Mouse (Mus musculus): ENCODE results near the gene Ssbp4.
A peak's percentile ranks its signal among the peaks of the same experiment; 100 is the strongest.

Ssbp4 gene

DNA sequence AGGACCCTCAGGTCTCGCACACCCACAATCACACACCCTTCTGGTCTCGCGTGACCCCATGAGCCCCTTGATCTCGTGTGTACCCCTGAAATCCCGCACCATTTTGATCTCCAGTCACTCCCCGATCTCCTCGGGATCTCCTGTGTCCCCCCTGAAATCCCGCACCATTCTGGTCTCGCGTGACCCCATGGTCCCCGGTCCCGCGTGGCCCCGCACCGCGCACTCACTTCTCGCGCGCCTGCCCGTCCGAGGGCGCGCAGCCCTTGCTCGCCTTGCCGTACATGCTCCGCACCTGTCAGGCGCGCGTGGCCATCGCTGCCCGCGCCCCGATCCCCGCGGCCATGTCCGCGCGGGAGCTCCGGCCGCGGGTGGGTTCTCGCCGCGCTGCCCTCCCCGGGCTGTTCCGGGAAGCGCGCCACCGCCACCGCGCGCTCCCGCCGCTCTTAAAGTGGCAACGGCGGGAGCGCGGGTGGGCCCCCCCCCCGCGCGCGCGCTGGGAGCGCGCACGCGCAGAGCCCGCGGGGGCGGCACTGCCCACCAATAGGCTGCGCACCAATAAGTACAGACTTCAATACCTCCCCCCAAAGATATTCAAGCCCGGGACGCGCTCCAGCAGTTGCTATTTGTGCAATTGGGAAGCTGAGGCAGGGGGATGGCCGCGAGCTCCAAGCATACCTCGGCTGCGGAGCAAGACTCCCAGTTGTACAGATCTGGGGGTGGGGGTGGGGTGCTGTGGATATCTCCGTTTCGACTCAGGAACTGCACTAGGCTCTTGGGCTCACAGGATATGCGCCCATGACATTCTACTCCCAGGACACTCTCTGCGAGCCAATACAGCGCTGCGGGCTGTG is 549 bp downstream of the Ssbp4 start:
- no peak for DNase-seq (ENCODE audit: low spot score in 2 of 2)

DNA sequence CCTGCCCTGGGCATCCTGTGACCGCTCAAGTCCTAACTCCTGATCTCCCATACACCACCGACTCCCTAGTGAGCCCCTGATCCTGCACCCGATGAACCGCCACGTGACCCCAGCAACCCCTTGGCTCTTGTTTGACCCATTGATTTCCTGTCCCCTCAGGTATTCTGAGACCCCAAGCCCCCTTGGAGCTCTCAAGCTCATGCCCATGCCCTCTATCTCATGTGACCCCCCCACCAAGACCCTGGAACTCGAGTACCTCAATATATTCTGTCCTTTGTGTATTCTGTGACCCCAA is 1.1 kb downstream of the Ssbp4 start:
- DNase-seq (ENCODE audit: low spot score in 2 of 2) = no peak

DNA sequence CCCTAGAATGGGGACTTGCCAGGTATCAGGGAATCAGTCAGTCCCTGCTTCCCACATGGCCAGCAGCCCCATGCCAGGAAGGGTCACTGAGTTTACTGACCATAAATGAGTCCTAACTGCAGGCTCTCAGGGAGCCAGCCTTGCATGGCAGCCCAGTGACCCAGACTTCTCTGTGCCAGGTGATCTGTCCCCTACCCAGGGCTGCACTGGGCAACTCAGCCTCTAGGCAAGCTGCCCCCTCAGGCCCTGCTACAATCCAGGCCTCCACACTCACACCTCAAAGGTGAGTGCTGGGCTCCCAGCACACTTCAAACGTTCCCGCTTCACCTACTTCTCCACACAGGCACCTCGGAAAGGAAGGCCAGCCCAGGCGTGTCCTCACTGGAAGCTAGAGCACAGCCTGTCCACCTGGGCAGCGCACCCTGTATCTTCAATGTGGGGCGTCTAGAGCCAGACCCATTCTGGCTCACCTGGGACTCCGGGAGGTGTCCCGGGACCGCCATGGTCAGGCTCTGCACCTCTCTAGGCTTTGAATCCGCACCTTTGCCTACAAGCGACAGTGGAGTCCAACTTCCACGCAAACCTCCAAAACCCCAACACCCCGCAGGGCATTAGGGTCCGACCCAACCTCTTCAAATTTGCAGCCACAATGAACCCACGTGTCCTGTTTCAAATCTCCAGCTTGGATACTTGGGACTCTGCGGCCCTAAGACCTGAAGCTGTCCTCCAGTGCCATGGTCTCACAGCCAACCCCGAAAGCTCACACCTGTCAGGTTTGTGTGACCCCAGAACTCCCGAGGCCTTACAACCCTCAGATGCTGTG is 1.7 kb downstream of the Ssbp4 start:
- DNase-seq (ENCODE audit: low spot score in 2 of 2) = no peak

DNA sequence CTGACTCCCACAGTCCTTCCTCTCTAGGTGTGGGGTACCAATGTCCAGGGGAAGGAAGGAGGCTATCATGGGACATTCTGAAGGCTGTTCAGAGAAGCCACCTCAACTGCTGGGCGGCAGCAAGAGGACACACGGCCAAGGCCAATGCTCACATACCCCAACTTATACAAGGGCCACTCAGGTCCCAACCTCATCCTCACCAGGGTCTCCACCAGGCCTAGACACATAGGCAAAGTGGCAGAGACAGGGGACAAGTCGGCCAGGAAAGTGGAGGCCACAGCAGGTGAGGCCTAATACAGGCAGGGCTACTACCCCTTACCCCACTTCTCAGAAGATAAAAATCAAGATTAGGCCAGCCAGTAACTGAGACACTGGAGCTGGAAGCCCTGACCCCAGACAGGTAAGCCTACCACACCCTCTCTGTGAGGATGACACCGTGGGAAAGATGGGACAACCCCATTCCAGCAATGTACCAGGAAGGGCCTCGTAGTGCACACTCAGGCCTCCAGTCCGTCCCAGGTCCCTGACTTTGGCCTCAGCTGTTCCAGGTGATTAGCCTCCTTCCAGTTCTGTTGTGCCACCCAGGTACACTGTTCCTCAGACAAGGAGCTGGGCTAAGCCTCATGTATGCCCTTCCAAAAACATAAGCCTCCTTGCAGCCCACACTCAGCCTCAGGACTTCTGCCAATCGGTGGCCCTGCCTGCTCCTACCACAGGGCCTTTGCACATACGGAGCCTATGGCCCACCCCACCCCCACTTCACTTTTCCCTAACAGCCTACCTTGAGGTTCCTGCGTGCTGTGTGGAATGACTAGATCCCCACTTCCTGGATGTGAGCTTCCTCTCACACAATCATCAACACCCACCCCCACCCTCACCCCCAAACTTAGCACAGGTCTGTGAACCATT is 2.5 kb downstream of the Ssbp4 start:
- DNase-seq (ENCODE audit: low spot score in 2 of 2) = no peak

DNA sequence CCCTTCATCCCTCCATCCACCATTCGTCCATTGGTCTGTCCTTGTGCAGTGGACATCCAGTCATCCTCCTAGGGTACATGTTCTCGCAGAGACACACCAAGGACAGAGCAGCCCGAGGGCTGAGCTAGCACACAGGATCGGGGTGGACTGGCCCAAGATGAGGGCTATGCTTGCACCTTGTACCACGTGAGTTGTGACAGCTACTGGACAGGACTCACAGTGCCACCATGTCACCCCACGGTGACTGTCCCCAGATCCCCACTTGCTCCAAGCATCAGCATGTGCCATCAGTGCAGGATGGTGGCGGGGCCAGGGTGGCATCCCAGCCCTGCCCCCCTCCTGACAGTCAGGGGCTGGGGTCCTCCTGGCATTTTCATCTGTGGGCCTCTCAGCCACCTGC is 4.1 kb downstream of the Ssbp4 start:
- DNase-seq (ENCODE audit: low spot score in 2 of 2) = no peak

DNA sequence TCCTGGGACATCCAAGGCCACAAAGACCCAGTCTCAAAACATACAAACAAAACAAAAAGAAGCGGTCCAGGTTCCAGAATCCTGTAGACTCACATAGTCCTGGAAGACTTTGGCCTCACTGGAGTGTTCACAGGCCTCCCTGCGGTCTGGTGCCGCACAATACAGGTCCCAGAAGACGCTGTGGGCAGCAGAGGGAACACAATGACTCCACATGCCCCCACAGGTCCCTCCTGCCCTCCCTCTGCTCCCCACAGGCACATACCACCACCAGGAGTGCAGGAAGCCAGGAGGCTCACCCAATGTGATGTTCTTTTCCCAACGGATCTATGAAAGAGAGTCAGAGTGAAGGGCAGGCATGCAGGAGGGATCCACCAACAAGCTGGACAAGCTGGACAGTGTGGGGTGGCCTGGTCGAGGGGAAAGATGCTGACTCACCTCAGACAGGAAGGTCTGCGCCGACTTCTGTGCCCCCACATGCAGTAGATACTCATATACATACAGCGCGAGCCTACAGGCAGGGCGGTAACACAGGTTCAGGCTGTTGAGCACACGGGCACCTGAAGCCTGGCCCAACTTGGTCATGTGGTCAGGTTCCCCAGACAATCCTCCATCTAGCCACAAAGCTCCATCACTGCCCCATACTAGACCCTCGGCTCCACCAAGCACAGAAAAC is 6.4 kb downstream of the Ssbp4 start:
- no peak for DNase-seq (ENCODE audit: low spot score in 2 of 2)

DNA sequence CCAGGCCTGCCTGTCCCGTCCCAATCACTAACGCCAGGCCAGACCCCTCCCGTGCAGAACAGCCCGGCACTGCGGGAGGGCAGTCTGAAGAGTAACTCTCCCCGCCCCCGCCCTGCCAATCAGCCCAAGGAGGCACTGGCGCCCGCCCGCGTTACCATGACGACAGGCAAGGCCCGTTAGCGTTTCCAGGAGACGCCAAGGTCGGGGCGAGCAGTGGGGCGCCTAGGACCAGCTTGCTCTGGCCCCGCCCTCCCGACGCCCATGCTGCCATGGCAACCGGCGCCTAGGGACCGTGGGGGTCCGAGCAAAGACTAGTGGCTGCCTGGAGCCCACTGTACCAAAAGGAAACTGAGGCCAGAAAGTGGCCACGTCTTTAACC is 7.4 kb downstream of the Ssbp4 start:
- peak; percentile 46 to 63 for DNase-seq (ENCODE audit: low spot score in 2 of 2)

DNA sequence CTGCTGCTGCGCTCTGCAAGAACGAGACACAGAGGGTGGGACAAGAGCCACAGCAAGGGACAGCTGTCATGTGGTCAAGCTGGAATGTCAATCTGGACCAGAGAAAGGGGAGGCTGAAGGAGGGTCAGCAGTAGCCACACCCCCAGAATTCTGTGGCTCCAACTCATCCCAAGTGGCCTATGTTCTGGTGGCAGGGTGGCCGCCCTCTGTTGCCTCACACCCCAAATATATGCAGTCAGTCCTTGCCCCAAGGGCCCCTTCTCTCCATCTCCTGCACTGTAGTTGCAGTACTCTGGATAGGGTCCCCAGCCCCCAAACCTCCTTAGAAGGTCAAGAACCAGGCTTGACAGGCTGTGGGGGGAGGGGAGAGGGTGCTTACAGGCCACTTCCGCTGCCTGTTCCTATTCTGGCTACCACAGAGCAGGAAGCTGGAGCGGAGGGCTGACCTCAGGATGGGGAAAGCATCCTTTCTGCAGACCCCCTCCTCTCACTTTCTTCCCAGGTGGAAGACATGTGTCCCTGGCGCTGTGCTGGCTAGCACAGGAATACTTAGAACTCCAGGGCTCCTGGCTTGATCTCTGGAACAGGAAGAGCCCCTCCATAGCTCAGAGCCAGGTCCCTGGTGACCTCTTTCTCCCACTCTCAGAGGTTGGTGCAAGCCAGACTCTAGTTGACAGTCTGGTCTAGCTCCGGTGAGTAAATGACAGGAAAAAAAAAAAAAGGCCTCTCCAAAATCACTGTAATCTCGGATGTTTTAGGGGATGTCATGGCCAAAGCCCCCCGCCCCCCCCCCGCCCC is 8.0 kb downstream of the Ssbp4 start:
- DNase-seq (ENCODE audit: low spot score in 2 of 2) = no peak

DNA sequence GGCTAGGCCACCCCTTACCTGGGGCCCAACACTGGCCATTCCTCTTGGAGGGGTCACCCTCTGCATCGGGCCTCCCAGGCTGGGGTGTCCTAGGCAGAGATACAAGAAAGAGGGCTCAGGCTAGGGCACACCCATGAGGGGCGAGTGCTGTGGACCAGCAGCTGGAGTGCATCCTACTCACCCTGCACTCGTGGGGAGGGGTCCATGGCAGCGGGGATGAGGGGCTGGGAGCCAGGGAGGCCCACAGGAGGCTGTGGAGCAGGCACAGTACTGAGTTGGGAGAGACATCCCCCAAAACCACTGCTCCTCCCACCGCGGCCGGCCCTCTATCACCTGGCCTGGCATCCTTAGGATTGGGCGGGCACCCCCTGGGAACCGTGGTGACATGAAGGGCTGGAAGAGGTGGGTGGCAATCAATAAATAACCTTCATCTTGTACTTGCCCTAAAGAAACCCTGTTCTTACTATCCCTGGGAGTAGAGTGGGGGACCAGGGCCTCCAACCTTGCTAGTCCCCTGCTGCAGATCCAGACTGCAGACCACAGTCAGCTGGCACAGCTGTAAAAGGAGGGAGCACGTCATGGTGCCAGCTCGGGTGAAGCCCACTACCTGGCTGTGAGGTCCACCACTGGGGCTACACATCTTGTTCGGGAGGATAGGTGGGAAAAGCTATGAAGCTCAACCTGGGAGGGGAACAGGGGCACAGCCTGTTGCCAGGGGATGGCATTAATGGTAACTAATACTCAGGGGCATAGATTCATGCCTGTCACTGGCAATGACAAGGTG is 9.0 kb downstream of the Ssbp4 start:
- DNase-seq (ENCODE audit: low spot score in 2 of 2) = no peak

DNA sequence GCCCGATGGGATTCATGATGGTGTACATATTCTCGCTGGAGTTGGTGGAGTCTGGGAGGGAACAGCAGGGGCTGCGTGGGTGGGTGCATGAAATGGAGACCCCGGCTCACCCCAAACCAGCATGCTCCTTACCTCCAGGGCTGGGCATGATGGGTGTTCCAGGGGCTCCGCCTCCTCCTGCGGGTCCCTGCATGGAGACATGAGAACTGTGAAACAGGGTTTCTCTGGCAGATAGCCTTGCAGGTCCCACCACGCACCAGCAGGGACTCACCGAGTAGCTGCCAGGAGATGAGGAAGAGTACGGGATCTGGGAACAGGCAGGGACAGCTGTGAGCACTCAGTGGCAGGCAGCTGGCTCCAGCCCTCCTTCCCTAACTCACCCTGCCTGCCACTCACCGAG is 9.9 kb downstream of the Ssbp4 start:
- DNase-seq (ENCODE audit: low spot score in 2 of 2) = no peak

DNA sequence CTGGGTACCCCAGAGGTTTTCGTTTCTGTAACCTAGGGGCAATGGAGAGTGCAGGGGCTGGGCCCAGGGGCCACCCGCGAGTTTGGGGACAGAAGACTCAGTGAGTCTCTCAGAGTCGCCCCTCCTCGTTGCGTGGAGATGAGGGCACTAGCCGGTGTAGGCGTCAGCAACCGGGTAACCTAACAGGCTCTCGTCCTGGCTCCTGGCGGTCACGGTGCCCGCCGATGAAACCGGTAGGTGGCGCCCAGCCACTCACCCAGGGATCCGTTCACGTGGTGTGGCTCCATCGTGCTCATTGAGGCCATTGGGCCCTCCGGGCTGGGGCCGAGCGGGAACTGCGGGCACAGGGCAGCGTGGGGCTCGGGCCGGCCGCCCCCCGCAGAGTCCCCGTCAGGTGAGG is 10.4 kb downstream of the Ssbp4 start:
- DNase-seq (ENCODE audit: low spot score in 2 of 2) = no peak

DNA sequence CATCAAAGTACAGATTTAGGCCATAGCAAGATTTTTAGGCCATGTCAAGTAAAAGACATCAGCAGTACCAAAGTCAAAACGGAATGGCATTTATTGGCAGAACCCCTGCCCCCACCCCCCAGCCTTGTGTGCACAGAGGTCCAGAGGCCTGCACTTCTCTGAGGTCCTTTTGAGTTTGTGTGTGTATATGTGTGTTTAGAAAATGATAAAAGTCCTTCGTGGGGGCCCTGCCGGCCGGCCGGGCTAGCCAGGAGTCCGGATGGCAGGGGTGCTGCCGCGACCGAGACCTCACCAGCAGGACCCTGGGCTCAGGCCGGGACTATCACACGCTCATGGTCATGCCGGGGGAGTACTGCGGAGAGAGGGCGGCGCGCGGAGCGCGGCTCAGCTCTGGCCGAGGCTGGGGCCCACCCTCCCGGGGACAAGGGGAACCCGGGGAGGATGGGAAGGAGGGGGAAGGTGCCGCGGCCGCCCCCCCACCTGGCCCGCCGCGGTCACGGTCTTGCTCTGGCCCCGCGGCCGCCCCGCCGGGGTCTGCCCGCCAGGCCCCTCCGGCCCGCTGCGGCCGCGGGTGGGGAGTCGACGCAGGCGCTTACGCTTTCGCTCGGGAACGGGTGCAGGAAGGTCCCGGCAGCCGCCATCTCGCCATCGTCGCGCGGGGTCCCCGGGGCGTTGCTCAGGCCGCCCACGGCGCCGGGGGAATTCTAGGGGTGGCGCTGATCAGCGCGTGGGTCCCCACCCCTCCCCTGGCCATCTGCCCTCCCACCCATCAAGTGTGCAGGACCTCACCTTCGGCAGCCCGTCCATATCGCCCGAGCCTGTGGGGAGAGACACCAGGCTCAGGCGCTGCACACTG is 11.0 kb downstream of the Ssbp4 start:
- DNase-seq (ENCODE audit: low spot score in 2 of 2) = no peak

DNA sequence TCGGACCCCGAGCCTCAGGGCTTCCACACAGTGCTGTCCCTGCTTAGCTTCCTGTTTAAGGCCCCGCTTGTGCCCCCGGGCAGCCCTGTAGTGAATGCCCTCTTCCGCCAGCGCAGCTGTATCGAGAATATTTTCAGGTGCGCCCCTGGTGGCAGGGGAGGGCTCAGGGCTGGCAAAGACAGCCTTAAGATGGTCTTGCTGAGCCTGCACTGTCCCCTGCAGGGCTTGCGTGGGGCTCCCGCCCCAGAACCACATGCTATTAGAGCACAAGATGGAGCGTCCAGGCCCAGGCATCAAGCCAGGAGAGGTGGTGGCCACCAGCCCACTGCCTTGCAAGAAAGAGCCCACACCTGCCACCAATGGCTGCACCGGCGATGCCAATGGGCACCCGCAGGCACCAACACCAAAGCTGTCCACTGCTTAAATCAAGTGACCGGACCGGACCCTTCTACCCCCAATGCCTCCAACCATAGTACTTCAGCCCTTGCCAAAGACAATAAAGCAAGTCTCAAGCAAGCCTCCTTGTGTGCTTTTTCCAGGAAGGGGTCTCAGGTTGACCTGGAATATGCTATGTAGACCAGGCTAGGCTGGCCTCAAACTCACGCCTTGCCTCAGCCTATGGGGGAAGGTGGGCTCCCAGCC is 11.8 kb downstream of the Ssbp4 start:
- peak in 1 of 2 experiments; percentile 59 for DNase-seq (ENCODE audit: low spot score in 2 of 2)

DNA sequence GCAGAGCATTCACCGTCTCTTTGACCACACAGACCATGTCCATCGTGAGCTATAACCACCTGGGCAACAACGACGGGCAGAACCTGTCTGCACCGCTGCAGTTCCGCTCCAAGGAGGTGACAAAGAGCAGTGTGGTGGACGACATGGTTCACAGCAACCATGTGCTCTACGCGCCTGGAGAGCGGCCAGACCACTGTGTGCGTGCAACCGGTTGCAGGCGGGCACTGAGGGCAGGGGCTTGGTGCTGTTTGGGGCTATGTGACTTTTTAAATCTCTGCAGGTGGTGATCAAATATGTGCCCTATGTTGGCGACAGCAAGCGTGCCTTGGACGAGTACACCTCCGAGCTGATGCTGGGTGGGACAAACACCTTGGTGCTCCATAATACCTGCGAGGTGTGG is 12.5 kb downstream of the Ssbp4 start:
- no peak for DNase-seq (ENCODE audit: low spot score in 2 of 2)

DNA sequence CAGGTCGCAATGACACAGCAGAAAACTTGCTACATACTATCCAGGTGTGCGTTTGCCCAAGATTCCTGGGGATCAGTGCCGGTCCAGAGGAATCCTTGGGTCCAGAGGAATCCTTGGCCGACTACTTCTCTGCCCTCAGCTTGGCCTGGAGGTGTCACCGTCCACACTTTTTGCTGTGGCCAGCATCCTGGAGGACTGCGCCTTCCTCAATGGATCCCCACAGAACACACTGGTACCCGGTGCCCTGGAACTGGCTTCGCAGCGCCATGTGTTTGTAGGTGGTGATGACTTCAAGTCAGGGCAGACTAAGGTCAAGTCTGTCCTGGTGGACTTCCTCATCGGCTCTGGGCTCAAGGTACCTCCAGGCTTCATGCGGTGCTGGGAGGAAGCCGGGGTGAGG is 12.9 kb downstream of the Ssbp4 start:
- no peak for DNase-seq (ENCODE audit: low spot score in 2 of 2)

DNA sequence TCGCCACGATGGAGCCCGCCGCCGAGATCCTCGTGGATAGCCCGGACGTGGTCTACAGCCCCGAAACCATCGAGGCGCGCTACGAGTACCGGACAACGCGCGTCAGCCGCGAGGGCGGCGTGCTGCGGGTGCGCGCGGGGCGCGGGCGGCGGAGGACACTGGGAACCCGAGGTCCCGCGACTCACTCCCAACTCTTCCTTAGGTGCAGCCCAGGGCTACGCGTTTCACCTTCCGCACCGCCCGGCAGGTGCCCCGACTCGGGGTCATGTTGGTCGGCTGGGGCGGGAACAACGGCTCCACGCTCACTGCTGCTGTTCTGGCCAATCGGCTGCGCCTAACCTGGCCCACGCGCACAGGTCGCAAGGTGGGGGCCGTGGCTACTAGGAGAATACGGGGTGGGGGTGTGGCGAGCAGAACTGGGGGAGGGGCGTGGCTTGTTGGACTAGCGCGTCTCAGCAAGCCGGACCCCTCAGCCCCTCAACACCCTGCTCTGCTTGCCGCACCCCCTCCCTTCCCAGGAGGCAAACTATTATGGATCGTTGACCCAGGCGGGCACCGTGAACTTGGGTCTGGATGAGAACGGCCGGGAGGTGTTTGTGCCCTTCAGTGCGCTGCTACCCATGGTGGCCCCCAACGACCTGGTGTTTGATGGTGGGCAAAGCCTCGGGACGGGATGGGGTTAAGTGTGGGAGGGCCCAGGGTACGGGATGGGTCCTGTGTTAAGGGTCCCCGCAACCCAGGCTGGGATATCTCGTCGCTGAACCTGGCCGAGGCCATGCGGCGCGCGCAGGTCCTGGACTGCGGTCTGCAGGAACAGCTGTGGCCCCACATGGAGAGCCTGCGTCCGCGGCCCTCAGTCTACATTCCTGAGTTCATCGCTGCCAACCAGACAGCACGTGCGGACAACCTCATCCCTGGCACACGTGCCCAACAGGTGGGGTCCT is 13.8 kb downstream of the Ssbp4 start:
- DNase-seq (ENCODE audit: low spot score in 2 of 2) = no peak

DNA sequence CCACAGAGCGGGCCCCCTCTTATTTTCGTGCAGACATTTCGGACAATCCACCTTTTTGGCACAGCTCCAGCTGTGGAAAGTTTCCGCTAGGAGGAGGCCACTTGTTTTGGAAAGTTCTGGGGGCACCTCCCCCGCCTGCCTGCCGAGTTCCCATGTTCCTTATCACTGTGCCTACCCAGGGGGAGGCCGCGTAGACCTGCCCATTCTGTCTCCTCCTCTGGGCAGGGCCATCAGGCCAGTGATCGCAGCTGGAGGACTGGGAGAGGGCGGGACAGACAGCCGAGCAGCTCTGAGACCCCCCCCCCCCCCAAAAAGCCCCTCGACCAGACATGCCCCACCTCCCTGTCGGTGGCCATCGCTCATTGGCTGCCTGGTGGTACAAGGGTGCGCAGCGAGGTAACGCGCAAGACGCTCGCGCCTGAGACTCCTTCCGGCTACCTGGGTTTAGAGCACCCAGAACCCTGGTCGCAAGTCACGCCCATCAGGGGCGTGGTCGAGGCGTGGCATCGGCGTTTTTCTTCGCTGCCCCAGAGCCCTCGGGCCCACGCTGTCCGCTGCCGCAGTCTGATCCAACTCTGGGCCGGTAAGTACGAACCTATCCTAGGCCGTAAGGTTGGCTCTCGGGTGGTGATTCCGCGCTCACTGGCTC is 14.6 kb downstream of the Ssbp4 start, which contains the start of gene Isyna1:
Isyna1 (plus strand) TSS at position 413 of the 649 bp plus-strand sequence.
- DNase-seq (ENCODE audit: low spot score in 2 of 2) = peak; percentile 73 to 81
